Mouse (Mus musculus) thymus, postnatal 36 days (tissue): ENCODE data around the gene Tnfaip8l1.

Experiments used
- DNase-seq, 2 experiments: peaks; one replicate each; pipeline ENCODE4 v3.0.0; 2022; ENCODE audit warnings: mixed read lengths in 2 of 2

The Tnfaip8l1 gene

DNA sequence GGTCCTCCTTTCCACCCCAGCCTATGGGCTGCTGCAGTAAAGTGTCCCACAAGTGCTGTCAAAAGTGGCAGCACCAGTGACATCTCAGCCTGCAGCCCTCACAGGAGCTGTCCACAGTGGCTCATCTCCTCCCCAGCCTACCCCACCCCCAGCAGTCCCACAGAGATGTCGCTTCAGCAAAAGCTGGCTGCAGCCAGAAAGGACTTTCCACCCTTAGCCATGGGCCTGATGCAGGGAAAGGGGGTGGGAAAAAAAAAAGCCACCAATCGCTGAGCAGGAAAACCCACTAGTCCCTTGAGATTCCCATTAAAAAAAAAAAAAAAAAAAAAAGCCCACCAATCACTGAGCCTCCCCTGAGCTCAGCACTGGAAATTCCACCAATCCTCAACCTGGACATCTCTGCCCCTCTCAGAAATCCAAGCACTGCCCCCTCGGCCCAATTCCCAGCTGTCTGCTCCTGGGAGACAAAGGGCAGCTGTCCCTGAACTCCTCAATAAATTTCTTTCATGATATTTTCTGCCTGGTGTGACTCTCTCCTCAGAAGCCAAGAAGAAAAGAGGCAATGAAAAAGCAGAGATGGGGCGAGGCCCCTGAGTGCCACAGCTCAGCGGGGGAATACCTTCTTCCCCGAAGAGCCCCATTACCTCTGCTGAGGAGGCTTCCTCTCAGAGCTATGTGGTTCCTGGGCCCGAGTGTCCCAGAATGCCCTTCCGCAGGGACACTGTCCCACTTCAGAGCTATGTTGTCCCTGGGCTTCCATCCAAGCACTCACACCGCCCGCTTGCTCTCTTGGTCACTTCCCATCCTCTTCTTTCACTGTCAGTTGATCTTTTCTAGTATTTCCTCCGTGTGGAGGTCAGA lies 23.2 kb downstream of the Tnfaip8l1 start:
- no peak for DNase-seq

DNA sequence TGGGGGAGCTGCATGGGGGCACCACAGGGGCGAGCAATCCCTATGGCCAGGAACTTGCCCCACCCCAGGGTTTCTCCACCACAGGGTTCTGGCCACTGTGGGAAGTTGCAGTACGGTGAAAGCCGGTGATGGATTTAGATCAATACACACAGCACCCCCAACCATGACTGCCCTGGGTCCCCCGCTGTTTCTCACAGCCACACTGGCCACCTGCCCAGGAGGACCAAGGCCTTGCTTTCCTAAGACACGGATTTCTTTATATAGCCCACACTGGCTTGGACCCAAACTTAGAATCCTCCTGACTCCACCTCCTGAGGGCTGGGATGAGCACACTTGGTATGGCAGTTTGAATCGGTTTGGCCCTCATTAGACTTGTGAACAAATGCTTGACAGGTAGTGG lies 29.0 kb downstream of the Tnfaip8l1 start:
- DNase-seq, result no peak

DNA sequence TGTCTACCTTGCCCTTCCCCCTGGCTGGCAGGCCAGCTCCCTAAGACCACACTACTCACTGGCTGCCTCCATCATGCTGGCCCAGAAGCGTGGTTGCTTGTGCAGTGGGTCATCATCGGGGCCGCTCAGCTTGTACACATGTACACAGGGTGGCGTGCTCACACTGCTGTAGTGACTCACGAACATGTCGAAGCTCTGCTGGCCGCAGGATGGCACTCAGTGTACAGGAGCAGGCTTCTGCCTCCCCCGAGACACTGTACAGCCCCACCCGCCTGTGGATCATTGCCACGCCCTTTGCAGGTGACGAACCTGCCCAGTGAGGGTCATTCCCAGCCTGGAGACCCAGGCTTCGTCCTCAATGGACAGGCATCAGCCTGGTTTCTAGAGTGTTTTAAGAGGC lies 32.1 kb downstream of the Tnfaip8l1 start:
- DNase-seq, result no peak

DNA sequence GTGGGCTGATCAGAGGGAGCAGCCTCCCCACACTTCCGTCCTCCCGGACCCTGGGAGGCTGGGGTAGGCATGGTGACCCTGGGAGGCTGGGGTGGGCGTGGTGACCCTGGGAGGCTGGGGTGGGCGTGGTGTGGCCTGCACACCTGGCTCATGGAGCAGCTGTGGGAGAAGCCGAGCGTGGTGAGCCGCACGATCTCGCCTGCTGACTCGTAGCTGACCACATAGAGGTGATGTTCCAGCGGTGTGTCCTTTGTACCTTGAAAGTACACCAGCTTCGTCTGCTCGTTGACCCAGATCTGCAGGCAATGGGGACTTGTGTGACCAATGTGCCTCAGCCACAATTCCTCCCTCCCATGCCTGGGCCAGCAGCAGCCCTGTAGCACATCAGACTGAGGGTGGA lies 32.5 kb downstream of the Tnfaip8l1 start:
- no peak for DNase-seq

DNA sequence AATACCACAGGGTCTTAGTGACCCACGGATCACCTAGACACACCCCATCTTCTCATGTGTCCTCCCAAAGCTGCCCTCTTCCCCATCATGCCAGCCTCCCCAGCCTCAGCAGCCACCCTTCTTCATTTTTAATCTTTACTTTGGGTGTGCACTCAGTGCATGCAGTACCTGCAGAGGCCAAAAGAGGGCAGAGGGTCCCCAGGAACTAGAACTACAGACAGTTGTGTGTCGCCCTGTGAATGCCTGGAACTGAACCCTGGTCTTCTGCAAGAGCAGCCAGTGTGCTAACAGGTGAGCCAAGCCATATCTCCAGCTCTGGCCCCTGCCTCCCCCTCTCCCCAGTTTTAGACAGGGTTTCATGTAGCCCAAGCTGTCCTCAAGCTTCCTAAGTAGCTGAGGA lies 34.6 kb downstream of the Tnfaip8l1 start:
- DNase-seq, result peak in 1 of 2 experiments; percentile 34

DNA sequence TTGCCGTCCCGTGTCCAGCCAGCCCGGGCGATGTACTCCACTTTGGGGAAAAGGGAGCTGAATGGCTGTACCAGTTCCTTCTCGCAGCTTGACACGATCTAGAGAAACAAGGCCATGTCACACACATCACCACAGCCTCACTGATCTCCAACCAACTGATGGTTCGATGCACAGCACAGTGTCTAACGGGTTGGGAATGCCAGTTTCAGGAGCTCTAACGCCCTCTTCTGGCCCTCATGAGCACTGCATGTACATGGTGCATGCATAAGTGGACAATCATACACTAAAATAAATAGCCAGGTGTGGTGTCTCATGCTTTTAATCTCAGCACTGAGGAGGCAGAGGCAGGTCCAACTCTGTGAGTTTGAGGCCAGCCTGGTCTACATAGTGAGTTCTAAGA lies 38.3 kb downstream of the Tnfaip8l1 start:
- DNase-seq, result no peak

DNA sequence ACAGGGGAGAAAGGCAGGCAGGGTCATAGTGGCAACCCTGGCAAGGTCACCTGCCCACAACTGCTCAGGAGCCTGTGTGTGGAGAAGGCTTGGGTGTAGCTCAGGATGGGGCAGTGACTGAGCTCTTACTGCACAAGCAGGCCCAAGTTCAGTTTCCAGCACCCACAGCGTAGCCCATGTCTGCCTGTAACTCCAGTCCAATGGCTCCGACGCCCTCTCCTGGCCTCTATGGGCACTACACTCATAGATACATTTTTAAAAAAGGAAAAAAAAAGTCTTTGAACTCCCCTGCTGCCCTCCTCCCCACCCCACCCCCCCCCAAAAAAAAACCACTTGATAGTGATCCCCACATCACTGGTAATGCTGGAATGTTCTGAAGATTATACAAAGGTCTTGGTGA lies 39.4 kb downstream of the Tnfaip8l1 start:
- DNase-seq, result no peak

DNA sequence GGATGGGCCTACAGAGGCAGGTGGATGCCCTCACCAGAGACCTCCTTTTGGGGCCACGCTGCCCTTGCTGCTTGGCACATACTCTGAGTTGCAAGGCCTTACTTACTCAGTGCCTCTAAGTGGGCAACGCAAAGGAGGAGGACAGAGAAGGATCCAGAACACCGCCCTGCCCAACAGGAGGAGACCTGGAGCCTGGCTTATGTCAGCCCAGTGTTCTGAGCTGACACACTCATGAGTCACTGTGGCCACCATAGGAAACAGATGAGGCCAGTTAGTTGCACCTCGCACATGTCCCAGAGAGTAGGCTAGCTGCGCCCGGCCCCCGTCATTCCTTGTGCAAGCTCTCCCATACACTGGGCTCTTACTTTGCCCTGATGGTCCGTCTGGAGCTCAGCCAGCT lies 40.2 kb downstream of the Tnfaip8l1 start:
- no peak for DNase-seq

DNA sequence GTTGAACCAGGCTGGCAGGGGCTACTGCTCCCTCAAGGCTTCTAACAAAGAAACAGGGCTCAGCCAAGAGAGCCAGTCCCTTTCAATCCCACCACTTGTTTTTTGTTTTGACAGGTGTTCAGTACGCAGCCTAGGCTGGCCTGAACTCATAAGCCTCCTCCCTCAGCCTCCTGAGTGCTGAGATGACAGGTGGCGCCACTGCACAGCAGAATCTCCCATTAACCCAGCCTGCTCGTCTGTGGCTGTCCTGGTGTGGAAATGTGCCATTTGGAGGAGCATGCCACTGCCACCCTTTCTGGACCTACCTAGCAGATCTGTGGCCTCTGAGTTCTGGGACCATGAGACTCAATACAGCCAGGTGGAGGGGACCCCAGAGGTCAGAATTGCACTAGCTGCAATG lies 41.5 kb downstream of the Tnfaip8l1 start:
- DNase-seq, result no peak

DNA sequence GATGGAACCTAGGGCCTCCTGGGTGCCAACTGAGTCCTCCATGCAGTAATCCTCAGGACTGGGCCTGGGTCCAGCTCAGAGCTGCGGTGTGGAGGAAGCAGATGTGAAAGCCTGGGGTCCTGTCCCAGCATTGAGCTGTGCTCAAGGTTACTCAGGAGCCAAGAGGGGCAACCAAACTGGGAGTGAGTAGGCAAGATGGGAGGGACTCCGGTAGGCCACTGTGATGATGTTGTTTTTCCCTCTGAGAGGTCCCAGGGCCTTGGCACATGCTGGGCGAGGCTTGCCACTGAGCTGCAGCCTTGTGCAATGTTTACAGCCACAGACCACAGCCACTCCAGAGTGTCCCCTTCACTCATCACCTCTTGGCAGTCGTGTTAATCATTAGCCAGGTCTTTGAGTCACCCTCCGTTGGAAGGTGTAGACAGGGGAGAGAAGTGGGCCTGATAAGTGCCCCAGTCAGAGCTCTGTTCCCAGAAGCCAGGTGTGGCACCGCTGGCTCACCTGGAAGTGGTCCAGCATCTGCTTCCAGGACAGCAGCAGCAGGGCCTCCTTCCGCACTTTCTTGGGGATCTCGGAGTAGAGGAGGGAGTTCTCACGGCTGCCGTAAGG lies 44.1 kb downstream of the Tnfaip8l1 start:
- no peak for DNase-seq

DNA sequence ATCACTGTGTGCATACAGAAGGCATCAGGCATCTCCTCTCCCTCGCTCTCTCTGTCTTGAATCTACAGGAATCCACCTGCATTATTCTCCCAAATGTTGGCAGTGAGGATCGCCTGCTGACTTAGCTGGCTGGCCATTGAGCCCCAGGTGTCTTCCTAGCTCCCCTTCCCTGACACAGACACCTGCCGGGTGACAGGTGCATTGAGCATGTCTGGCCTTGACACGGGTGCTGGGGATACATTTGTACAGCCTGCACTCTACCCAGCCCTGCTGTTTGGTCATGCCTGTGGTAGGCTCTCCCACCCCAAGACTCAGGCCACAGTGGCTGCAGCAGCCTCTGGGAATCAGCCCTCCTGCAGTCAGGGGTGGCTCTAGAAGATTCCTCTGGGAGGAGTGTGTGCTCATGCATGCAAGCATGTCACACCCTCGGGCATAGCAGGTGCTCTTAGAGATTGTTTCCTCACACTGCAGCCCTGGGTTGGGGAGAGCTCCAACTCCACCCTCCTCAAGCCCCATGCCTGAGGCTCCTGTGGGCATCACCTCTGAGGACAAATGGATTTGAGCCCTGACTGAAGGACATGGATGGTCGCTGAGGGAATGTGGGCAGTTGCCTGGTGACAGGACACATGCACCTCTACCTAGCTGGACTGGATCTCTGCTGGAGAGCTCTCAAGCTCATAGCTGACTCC lies 44.9 kb downstream of the Tnfaip8l1 start:
- DNase-seq, result no peak

DNA sequence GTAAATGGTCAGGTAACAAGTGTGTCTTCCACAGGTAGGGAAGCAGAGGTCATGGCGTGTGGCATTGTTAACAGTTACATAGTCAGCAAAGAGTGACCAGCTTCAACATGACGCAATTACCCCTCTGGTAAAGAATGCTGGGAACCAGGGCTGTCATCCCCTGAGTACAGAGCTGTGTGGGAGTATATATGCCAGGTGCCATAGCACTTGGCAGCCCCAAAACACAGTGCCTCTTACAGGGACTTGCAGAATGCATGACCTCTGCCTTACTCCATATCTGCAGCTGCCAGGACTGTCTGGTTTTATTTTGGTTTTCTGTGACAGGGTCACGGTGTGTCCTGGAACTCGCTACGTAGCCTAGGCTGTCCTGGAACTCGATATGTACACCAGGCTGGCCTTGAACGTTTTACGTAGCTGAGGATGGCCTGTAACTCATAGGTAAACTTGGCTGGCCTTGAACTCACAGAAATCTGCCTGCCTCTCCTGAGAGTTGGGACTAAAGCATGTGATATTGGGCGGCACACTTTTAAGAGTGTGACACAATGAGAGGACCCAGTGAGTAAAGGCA lies 45.8 kb downstream of the Tnfaip8l1 start:
- DNase-seq, result no peak

DNA sequence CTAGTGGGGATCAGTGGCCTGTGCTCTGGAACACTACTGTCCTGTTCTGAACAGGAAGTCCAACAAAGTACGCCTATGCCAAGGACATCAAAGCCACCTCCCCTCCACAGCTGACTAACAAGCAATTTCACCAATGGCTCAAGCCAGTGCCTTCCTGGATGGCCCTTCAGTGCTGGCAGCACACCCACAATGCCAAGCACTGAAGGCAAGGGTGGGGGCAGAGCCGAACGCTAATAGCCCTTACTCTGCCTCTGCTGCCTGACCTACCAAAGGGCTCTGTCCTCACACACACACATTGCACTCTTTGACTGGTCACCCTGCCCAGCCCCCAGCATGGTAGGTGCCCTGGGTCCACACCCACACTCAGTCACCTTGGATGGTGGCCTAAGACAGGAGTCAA lies 46.5 kb downstream of the Tnfaip8l1 start:
- no peak for DNase-seq

DNA sequence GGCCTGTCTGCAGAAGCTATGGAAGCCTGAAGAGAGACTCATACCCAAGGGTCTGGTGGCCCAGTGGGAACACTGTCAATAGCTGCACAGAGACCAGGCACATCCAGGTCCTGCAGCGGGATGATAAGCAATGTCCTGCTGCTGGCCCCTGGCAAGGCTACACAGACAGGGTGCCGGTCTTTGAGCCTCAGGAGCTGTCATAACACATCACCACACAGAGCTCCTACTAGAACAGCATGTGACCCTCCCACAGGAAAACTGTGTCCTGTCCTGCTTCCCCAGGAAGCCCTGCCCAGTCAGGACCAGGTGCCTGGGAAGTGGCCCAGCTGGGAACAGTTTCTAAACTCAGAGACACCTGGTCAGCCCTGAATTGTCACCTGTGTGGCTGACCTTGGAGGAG lies 48.8 kb downstream of the Tnfaip8l1 start:
- DNase-seq, result no peak

DNA sequence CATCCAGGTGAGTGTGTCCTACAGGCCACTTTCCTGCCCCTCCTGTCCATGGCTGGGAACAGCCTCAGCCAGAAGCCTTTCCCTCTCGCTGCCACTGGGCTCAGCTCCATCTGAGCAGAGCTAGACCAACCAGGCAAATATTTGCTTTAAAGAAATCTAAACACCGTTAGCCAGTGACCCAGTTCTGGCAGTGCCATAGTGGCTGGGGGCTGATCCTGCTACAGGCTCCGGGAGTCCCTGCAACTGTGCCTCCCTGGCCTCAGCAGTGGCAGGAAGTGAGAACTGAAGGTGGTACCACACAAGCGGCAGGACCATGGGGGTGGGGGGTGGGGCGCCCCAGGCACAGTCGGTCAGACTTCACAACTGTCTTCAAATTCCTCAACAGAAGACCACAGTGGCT lies 50.4 kb downstream of the Tnfaip8l1 start:
- DNase-seq, result no peak

DNA sequence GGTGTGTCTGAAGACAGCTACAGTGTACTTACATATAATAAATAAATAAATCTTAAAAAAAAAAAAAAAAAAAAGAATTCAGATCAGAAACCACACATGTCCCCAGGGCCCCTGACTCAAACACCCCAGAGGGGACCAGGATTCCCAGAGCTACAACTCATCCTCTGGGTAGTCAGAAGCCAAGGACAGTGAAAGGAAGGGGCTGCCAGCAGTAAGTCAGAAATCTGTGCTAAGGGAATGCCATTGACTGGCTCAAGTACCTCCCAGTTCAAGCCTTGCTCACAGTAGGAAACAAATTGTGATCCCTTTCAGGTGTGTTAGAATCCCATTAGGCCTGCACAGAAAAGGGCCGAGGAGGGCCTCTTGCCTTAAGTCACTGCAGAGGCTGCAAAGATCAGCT lies 52.0 kb downstream of the Tnfaip8l1 start:
- DNase-seq, result no peak

DNA sequence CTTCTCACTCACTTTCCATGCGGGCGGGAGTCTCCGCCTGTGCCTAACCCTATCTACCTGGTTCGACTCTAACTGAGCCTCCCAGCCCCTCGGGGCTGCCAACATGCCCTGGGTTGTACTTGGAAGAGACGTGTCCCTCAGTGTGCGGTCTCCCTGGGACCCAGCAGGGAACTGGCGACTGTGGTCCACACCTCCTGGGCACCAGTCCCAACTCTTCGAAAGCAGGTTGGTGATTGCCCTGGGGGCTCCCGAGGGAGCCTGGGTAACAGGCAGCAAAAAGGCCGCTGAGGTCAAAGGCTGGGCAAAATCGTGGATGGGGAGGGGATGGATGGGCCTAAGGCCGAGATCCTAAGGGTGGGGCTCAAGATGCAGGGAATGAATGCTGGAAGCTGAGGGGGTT lies 55.4 kb downstream of the Tnfaip8l1 start:
- no peak for DNase-seq

DNA sequence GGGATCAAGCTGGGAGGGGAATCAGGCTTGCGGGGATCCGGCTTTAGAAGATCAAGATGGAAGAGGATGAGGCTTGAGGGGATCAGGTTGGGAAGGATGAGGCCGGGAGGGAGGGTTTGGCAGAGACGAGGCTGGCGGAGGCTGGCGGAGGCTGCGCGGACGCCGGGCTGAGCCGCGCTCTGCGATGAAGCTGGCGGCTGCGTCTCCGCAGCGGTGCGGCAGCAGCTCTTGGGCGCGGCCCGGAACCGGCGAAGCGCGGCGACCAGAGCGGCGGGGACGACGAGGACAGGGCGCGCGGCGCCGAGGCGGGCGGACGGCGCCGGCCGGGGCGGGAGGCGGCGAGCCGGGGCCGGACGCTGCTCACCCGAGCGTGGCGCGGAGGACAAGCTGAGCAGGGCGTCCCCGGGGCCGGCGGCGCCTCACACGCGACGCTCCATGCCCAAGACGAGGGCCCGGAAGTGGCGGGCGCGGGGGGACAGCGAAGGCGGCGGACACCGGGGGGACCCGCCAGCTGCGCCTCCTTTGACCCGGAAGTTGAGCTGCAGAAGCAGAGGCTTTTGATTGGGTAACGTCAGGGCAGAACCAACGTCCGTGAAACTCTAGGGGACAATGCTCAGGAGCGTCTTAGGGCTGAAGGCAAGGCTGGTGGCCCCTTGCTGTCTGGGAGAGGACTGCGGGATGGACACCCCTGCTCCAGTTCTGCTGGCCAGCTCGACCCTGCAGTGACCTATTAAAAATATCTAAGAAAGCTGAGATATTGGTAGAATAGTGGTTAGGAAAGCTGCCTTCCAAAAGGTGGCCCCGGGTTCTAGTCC lies 56.3 kb downstream of the Tnfaip8l1 start, which contains the start of gene Dpp9:
Dpp9 (minus strand) TSS at position 529 of the 815 bp plus-strand sequence.
- peak; percentile 83 to 89 for DNase-seq

DNA sequence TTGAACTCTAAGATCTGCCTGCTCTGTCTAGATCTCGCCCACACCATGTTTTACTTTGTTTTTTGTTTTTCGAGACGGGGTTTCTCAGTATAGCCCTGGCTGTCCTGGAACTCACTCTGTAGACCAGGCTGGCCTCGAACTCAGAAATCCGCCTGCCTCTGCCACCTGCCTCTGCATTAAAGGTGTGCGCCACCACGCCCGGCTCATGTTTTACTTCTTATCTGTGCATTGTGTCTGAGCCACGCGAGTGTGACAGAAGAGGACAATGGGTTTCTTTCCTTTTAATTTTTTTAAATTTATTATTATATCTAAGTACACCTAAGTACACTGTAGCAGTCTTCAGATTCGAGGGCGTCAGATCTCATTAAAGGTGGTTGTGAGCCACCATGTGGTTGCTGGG lies 57.0 kb downstream of the Tnfaip8l1 start:
- no peak for DNase-seq

DNA sequence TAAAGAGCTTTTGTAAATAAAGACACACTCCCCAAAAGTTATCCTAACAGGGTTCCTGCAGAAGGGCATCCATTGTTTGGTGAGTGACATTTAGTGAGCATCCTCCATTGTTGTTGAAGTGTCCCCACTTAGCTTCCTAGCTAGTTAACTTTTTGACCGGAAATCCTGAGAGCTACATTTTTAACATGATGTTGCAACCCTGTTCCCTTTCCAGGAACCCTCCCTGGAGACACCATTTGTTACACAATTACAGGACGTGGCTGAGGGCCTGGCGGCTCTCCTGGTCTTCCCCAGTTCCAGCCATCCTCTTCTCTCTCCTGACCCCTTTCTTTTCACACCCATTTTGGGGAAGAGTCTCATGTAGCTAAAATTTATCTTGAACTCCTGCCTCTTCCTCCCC lies 57.5 kb downstream of the Tnfaip8l1 start:
- DNase-seq, result no peak
